Mouse (Mus musculus): ENCODE measurements around the gene Prkce.

DNA sequence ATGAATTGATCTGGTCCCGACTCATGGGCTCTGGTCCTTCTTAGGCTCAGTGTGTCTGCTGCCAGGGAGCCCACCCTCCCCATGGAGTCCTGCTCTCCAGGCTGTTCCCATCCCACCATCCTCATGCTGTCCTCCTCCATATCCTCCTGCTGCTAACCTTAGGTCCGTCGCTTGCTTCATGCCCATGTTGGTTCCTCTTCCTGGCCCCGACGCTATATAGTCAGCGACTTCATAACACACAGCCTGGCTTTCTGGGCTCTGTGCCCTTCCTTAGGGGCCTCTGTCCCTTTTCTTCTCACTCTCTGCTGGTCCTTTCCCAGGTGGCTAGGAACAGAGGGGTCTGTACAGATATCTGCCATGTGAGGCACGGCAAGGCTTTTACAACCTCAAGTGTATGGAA lies 138.6 kb downstream of the Prkce start:
- TF ChIP-seq CTCF (IDR thresholded peaks at IDR 0.05) (no peak), POLR2A (IDR thresholded peaks at IDR 0.05; ENCODE audit: insufficient read depth, low read depth, low read length) (no peak), EP300 (IDR thresholded peaks at IDR 0.05; ENCODE audit: insufficient read depth, low read depth, low read length) (no peak)
